Mouse (Mus musculus): ENCODE data around the gene Scarf2.

DNA sequence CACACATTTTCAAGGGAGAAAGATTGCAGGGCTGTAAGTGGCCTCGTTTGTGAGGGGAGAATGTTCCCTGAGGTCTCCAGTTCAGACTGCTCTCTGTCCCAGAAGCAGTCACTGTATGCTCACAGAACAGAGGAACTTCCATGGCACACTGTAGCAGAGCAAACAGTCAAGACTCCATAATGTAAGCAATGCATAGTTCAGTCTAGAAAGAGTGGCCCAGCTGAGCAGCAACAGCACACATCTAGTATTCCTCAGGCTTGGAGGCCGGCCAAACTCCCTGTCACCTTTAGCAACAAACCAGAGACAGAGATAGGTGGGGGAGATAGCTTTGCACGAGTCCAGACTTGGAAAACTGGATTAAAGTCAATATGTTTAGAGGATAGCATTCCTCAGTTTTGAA lies 44.1 kb upstream of the Scarf2 start:
- TF ChIP-seq ZMIZ1 (IDR thresholded peaks at IDR 0.05; ENCODE audit: low read depth, low read length) (no peak), MEF2A (IDR thresholded peaks at IDR 0.05; ENCODE audit: extremely low read depth, insufficient replicate concordance, low read depth, low read length, poor library complexity, severe bottlenecking) (no peak), CHD1 (IDR thresholded peaks at IDR 0.05; ENCODE audit: low read depth, low read length) (no peak), EP300 (IDR thresholded peaks at IDR 0.05; ENCODE audit: low read depth in 1 of 2, low read length in 2 of 2) (no peak), CTCF (IDR thresholded peaks at IDR 0.05 in 2 of 3, conservative IDR thresholded peaks at IDR 0.05 in 1 of 3; ENCODE audit: control insufficient read depth in 1 of 3, insufficient read depth in 1 of 3, low read depth in 2 of 3, low read length in 3 of 3, poor library complexity in 1 of 3, severe bottlenecking in 1 of 3) (no peak), MAFK (IDR thresholded peaks at IDR 0.05; ENCODE audit: borderline replicate concordance, low read depth, low read length) (no peak), NRF1 (IDR thresholded peaks at IDR 0.05; ENCODE audit: insufficient read depth, low read depth, low read length, poor library complexity, severe bottlenecking) (no peak), MAX (IDR thresholded peaks at IDR 0.05; ENCODE audit: low read length) (no peak), TCF12 (IDR thresholded peaks at IDR 0.05; ENCODE audit: low read depth, low read length) (no peak), USF1 (IDR thresholded peaks at IDR 0.05; ENCODE audit: low read depth, low read length) (no peak), ZKSCAN1 (IDR thresholded peaks at IDR 0.05; ENCODE audit: low read depth, low read length) (no peak), HCFC1 (IDR thresholded peaks at IDR 0.05; ENCODE audit: low read depth, low read length) (no peak), MAZ (IDR thresholded peaks at IDR 0.05; ENCODE audit: low read depth, low read length) (no peak), E2F4 (IDR thresholded peaks at IDR 0.05; ENCODE audit: borderline replicate concordance, low read depth, low read length) (no peak)
